In genomic region chr10:59748699-59749200, GRCm38 (mm10) we compare ENCODE assay signal across 14 mouse cellular contexts. TPM values are rescaled to one million over a fixed set of nuclear protein-coding genes. Genes with fewer than 3 reads are reported as not detected.
A peak's percentile ranks its signal among the peaks of the same experiment; 100 is the strongest.
DNase-seq lines count a peak whose midpoint lies in the region; ATAC-seq lines count a peak whose summit lies in the region.
"Had no signal": no experiment of that assay in that cellular context is flagged by ENCODE, and none has a peak within 500 bp of the region (broad histone marks: within the 10 kb centered on the region; RNA-seq: fewer than 3 reads in every experiment).

No protein-coding gene starts in this region.

- DNase-seq in thymus, postnatal 0 days (ENCODE audit: low spot score): peak; percentile 64
- no peak for DNase-seq in thymus, postnatal 4 days
- DNase-seq in induced T-regulatory cell, adult 2 months (ENCODE audit: low read depth): peak; percentile 61
- DNase-seq in spleen, postnatal 10 days (ENCODE audit: low spot score in 2 of 2): no peak
- no peak for DNase-seq in heart, adult 9 months (ENCODE audit: low spot score in 2 of 2)
- no peak for DNase-seq in B cell, adult 2 months
- DNase-seq: adrenal gland, postnatal 10 days; cerebellum, adult 11 months; cerebellum, adult 8-10 months; cerebellum, postnatal 36 days; forebrain, postnatal 0 days; gastrocnemius, postnatal 14 days; heart, adult 2 months had no signal

- peak; percentile 100 for ATAC-seq in CD4-positive, CD25-positive, alpha-beta regulatory T cell, adult 4 months
- ATAC-seq: forebrain, postnatal 0 days had no signal

RNA-seq across cellular contexts. Expression of gene Micu1, which starts 46.5 kb away (rescaled TPM):
- 49.8 and 56.0 TPM in 2 replicates for polyA plus RNA-seq in thymus, postnatal 0 days (2015; fragmentation: Nextera tagmentation; extraction: Ambion mirVana)
- polyA plus RNA-seq in CD4-positive, CD25-positive, alpha-beta regulatory T cell, adult 4 months (2017; shearing (Covaris generic)): 10 to 100 TPM; 47.1 to 78.3 TPM

Comparison
In these comparisons a context has a peak if more than half of its experiments do, and no peak if none do; other contexts are left out.
1. DNase-seq: peak in thymus, postnatal 0 days (single experiment) and induced T-regulatory cell, adult 2 months (single experiment); none in thymus, postnatal 4 days (single experiment), spleen, postnatal 10 days (0 of 2), heart, adult 9 months (0 of 2) and B cell, adult 2 months (0 of 2).